Mouse (Mus musculus) liver, embryonic 15.5 days (tissue): ENCODE data around the gene Fbn1. TPM values are rescaled to one million over a fixed set of nuclear protein-coding genes. Genes with fewer than 3 reads are reported as not detected.
A peak's percentile ranks its signal among the peaks of the same experiment; 100 is the strongest.

Source experiments
- ATAC-seq: fragments of 200-750 bp; cut with Nextera tagmentation; 2 replicates; pipeline ENCODE4 v1.8.0; 2017; ENCODE audit warnings: moderate number of reproducible peaks, mild to moderate bottlenecking, moderate library complexity; ENCODE audit not compliant: insufficient read depth
- H3K27ac ChIP-seq: fragments of 300-500 bp; sonication (generic); replicated peaks from 2 replicates; pipeline ENCODE4 v1.5.1; 2015; ENCODE audit warnings: mild to moderate bottlenecking, inconsistent platforms
- H3K27me3 ChIP-seq: fragments of 300-500 bp; sonication (generic); 2 replicates; pipeline ENCODE4 v1.6.1; 2015; ENCODE audit warnings: mild to moderate bottlenecking, inconsistent platforms
- H3K36me3 ChIP-seq: fragments of 300-500 bp; sonication (generic); replicated peaks from 2 replicates; pipeline ENCODE4 v1.6.1; 2015; ENCODE audit warnings: moderate library complexity, mild to moderate bottlenecking, inconsistent platforms
- H3K4me1 ChIP-seq: fragments of 300-500 bp; sonication (generic); replicated peaks from 2 replicates; pipeline ENCODE4 v1.6.1; 2015; ENCODE audit warnings: inconsistent platforms
- H3K4me2 ChIP-seq: fragments of 300-500 bp; sonication (generic); 2 replicates; pipeline ENCODE4 v1.6.1; 2015; ENCODE audit warnings: moderate library complexity, mild to moderate bottlenecking, inconsistent platforms
- H3K4me3 ChIP-seq: fragments of 300-500 bp; sonication (generic); replicated peaks from 2 replicates; pipeline ENCODE4 v1.5.1; 2015; ENCODE audit warnings: mild to moderate bottlenecking, inconsistent platforms
- H3K9ac ChIP-seq: fragments of 300-500 bp; sonication (generic); 2 replicates; pipeline ENCODE4 v1.6.1; 2015; ENCODE audit warnings: moderate library complexity, mild to moderate bottlenecking, inconsistent platforms
- H3K9me3 ChIP-seq: fragments of 300-500 bp; sonication (generic); replicated peaks from 2 replicates; pipeline ENCODE4 v1.6.1; 2016; ENCODE audit warnings: inconsistent platforms
- WGBS: fragments of 180-500 bp; shearing (Covaris S2); methylation state at CpG from one replicate; pipeline ENCODE4 v1.1.7; 2015; ENCODE audit warnings: mixed read lengths; ENCODE audit not compliant: insufficient replicate concordance; 5-methylcytosine and 5-hydroxymethylcytosine counted together
- polyA plus RNA-seq: library from polyadenylated mRNA; unstranded; fragments of >200 nt; fragmentation: Nextera tagmentation; extraction: Ambion mirVana; gene quantifications from 2 replicates; pipeline ENCODE4 v1.2.1, GENCODE M21; 2015

The Fbn1 gene
- polyA plus RNA-seq, 1 experiment from 2014 or later, result 1.1 TPM

GRCm38 (mm10) chr2:125477367-125477766 is 30.4 kb downstream of the Fbn1 start:
- no peak for ATAC-seq
- H3K4me2 ChIP-seq, result no peak overlapping the region
- WGBS, result 56% methylated on average over 3 of the region's 3 CpGs
- no peaks in the 10 kb centered on the region for H3K36me3 ChIP-seq
- H3K4me3 ChIP-seq, result no peak overlapping the region
- H3K9me3 ChIP-seq, result no peaks in the 10 kb centered on the region
- no peak overlapping the region for H3K27ac ChIP-seq
- no peak overlapping the region for H3K9ac ChIP-seq
- H3K27me3 ChIP-seq, result no peaks in the 10 kb centered on the region
- H3K4me1 ChIP-seq, result no peaks in the 10 kb centered on the region

- ATAC-seq, result no peak
- Histone ChIP-seq H3K36me3 (no peaks in the 10 kb centered on the region), H3K27ac (no peak overlapping the region), H3K4me1 (no peaks in the 10 kb centered on the region), H3K4me3 (no peak overlapping the region), H3K4me2 (no peak overlapping the region), H3K9ac (no peak overlapping the region), H3K9me3 (no peaks in the 10 kb centered on the region), H3K27me3 (no peaks in the 10 kb centered on the region)
- WGBS, result 46% methylated on average over 3 of the region's 3 CpGs
These were observed 31.6 kb downstream of the Fbn1 start for GRCm38 (mm10) chr2:125476231-125476630.

- no peak overlapping the region for H3K9ac ChIP-seq
- H3K36me3 ChIP-seq, result no peaks in the 10 kb centered on the region
- H3K4me1 ChIP-seq, result no peaks in the 10 kb centered on the region
- no peak overlapping the region for H3K4me2 ChIP-seq
- H3K4me3 ChIP-seq, result no peak overlapping the region
- no peaks in the 10 kb centered on the region for H3K27me3 ChIP-seq
- no peak for ATAC-seq
- 53% methylated on average over 5 of the region's 5 CpGs for WGBS
- H3K27ac ChIP-seq, result no peak overlapping the region
- no peaks in the 10 kb centered on the region for H3K9me3 ChIP-seq
These were observed 33.1 kb downstream of the Fbn1 start for GRCm38 (mm10) chr2:125474690-125475089.

GRCm38 (mm10) chr2:125473228-125473627 is 34.6 kb downstream of the Fbn1 start:
- no peaks in the 10 kb centered on the region for H3K9me3 ChIP-seq
- 40% methylated on average over 2 of the region's 2 CpGs for WGBS
- H3K27ac ChIP-seq, result no peak overlapping the region
- H3K4me2 ChIP-seq, result no peak overlapping the region
- H3K4me1 ChIP-seq, result no peaks in the 10 kb centered on the region
- no peaks in the 10 kb centered on the region for H3K36me3 ChIP-seq
- no peak overlapping the region for H3K9ac ChIP-seq
- ATAC-seq, result no peak
- H3K27me3 ChIP-seq, result no peaks in the 10 kb centered on the region
- H3K4me3 ChIP-seq, result no peak overlapping the region

GRCm38 (mm10) chr2:125471721-125472120 is 36.1 kb downstream of the Fbn1 start:
- no peaks in the 10 kb centered on the region for H3K36me3 ChIP-seq
- H3K27me3 ChIP-seq, result no peaks in the 10 kb centered on the region
- no peaks in the 10 kb centered on the region for H3K4me1 ChIP-seq
- H3K9me3 ChIP-seq, result no peaks in the 10 kb centered on the region
- H3K4me2 ChIP-seq, result no peak overlapping the region
- H3K9ac ChIP-seq, result no peak overlapping the region
- no peak overlapping the region for H3K27ac ChIP-seq
- no peak for ATAC-seq
- H3K4me3 ChIP-seq, result no peak overlapping the region
- WGBS, result 56% methylated on average over 4 of the region's 4 CpGs

GRCm38 (mm10) chr2:125470553-125471295 is 37.1 kb downstream of the Fbn1 start:
- H3K27me3 ChIP-seq, result no peaks in the 10 kb centered on the region
- H3K36me3 ChIP-seq, result no peaks in the 10 kb centered on the region
- no peak for ATAC-seq
- no peak overlapping the region for H3K9ac ChIP-seq
- no peaks in the 10 kb centered on the region for H3K4me1 ChIP-seq
- H3K4me3 ChIP-seq, result no peak overlapping the region
- WGBS, result 22% methylated on average over 8 of the region's 8 CpGs
- no peak overlapping the region for H3K27ac ChIP-seq
- H3K4me2 ChIP-seq, result no peak overlapping the region
- H3K9me3 ChIP-seq, result no peaks in the 10 kb centered on the region

GRCm38 (mm10) chr2:125464036-125464435 is 43.8 kb downstream of the Fbn1 start:
- no peaks in the 10 kb centered on the region for H3K36me3 ChIP-seq
- no peaks in the 10 kb centered on the region for H3K9me3 ChIP-seq
- H3K4me1 ChIP-seq, result no peaks in the 10 kb centered on the region
- H3K27ac ChIP-seq, result no peak overlapping the region
- WGBS, result 29% methylated on average over 6 of the region's 6 CpGs
- H3K4me3 ChIP-seq, result no peak overlapping the region
- no peaks in the 10 kb centered on the region for H3K27me3 ChIP-seq
- H3K9ac ChIP-seq, result no peak overlapping the region
- no peak for ATAC-seq
- H3K4me2 ChIP-seq, result no peak overlapping the region

- 58% methylated on average over 3 of the region's 3 CpGs for WGBS
- no peak overlapping the region for H3K4me2 ChIP-seq
- no peaks in the 10 kb centered on the region for H3K9me3 ChIP-seq
- H3K4me1 ChIP-seq, result no peaks in the 10 kb centered on the region; the same call in 1 of the 2 replicates
- no peak for ATAC-seq
- H3K27ac ChIP-seq, result no peak overlapping the region
- H3K9ac ChIP-seq, result no peak overlapping the region
- H3K4me3 ChIP-seq, result no peak overlapping the region
- H3K36me3 ChIP-seq, result no peaks in the 10 kb centered on the region
- no peaks in the 10 kb centered on the region for H3K27me3 ChIP-seq
These were observed 48.7 kb downstream of the Fbn1 start for GRCm38 (mm10) chr2:125459087-125459486.

GRCm38 (mm10) chr2:125456059-125456789 is 51.6 kb downstream of the Fbn1 start:
- H3K4me1 ChIP-seq, result no peaks in the 10 kb centered on the region; the same call in 1 of the 2 replicates
- no peak overlapping the region for H3K4me3 ChIP-seq
- ATAC-seq, result 0 out of 2 replicates have a peak, but pooled peaks have one; percentile 25
- H3K27ac ChIP-seq, result no peak overlapping the region
- H3K36me3 ChIP-seq, result no peaks in the 10 kb centered on the region
- no peaks in the 10 kb centered on the region for H3K27me3 ChIP-seq
- H3K9me3 ChIP-seq, result no peaks in the 10 kb centered on the region
- WGBS, result 14% methylated on average over 15 of the region's 15 CpGs
- no peak overlapping the region for H3K9ac ChIP-seq
- H3K4me2 ChIP-seq, result no peak overlapping the region

- Histone ChIP-seq H3K27me3 (no peaks in the 10 kb centered on the region), H3K4me3 (no peak overlapping the region), H3K4me1 (no peaks in the 10 kb centered on the region; the same call in 1 of the 2 replicates), H3K27ac (no peak overlapping the region), H3K9me3 (no peaks in the 10 kb centered on the region), H3K36me3 (no peaks in the 10 kb centered on the region), H3K9ac (no peak overlapping the region), H3K4me2 (no peak overlapping the region)
- 66% methylated on average over 5 of the region's 5 CpGs for WGBS
- ATAC-seq, result no peak
These were observed 53.0 kb downstream of the Fbn1 start for GRCm38 (mm10) chr2:125454781-125455180.

- no peak for ATAC-seq
- Histone ChIP-seq H3K4me3 (no peak overlapping the region), H3K9ac (no peak overlapping the region), H3K4me2 (no peak overlapping the region), H3K4me1 (no peaks in the 10 kb centered on the region; the same call in 1 of the 2 replicates), H3K36me3 (no peaks in the 10 kb centered on the region), H3K27ac (no peak overlapping the region), H3K27me3 (no peaks in the 10 kb centered on the region), H3K9me3 (no peaks in the 10 kb centered on the region)
- WGBS, result 52% methylated on average over 6 of the region's 6 CpGs
These were observed 55.3 kb downstream of the Fbn1 start for GRCm38 (mm10) chr2:125452369-125453097.
